Mouse (Mus musculus): ENCODE measurements around the gene Bcl2l2. TPM values are rescaled to one million over a fixed set of nuclear protein-coding genes. Genes with fewer than 3 reads are reported as not detected.

The Bcl2l2 gene
- total and polyA plus RNA-seq, 2 experiments from 2014 or later = 3.7 to 23.1 TPM

GRCm38 (mm10) chr14:54937361-54938182, 54.4 kb downstream of the Bcl2l2 start:
- H3K4me2 ChIP-seq (ENCODE audit: low read depth, low read length, poor library complexity, severe bottlenecking) = no peak overlapping the region
- no peaks in the 10 kb centered on the region for H3K36me3 ChIP-seq (ENCODE audit: insufficient read depth, low read length)
- no peaks in the 10 kb centered on the region for H3K4me1 ChIP-seq (ENCODE audit: insufficient read depth, low read length)
- H3K27me3 ChIP-seq (ENCODE audit: insufficient read depth, low read length) = no peaks in the 10 kb centered on the region
- ATAC-seq (ENCODE audit: low FRiP score) (no peak), DNase-seq (ENCODE audit: low spot score) (no peak)
- no peak overlapping the region for H3K4me3 ChIP-seq (ENCODE audit: low read depth, low read length)
- H3K9me3 ChIP-seq (ENCODE audit: low read length) = no peaks in the 10 kb centered on the region
- no peak overlapping the region for H3K27ac ChIP-seq (ENCODE audit: low read depth, low read length)
- WGBS = 91% methylated on average over 16 of the region's 16 CpGs
- TF ChIP-seq CTCF (IDR thresholded peaks at IDR 0.05) = no peak
- H3K9ac ChIP-seq (replicated peaks; ENCODE audit: low read length, poor library complexity, severe bottlenecking) = no peak overlapping the region

Other genes with a start within 250 kb of the Bcl2l2 start
- gene Gm17606, start 242.4 kb upstream of the Bcl2l2 start, total RNA-seq (2014; rRNA removed) = not detected in 2 replicates
- not detected in 2 replicates for gene Gm17606, start 242.4 kb upstream of the Bcl2l2 start, polyA plus RNA-seq (2015; fragmentation: Nextera tagmentation; extraction: Ambion mirVana)
- gene Cdh24, start 242.0 kb upstream of the Bcl2l2 start, total RNA-seq (2014; rRNA removed) = 45.3 and 49.7 TPM in 2 replicates
- gene Cdh24, start 242.0 kb upstream of the Bcl2l2 start, polyA plus RNA-seq (2015; fragmentation: Nextera tagmentation; extraction: Ambion mirVana) = 8.5 and 9.0 TPM in 2 replicates
- gene 1700123O20Rik, start 197.2 kb upstream of the Bcl2l2 start, total RNA-seq (2014; rRNA removed) = 44.2 and 46.5 TPM in 2 replicates
- 61.1 and 67.6 TPM in 2 replicates for gene 1700123O20Rik, start 197.2 kb upstream of the Bcl2l2 start, polyA plus RNA-seq (2015; fragmentation: Nextera tagmentation; extraction: Ambion mirVana)
- 118 and 122 TPM in 2 replicates for gene Acin1, start 196.4 kb upstream of the Bcl2l2 start, total RNA-seq (2014; rRNA removed)
- gene Acin1, start 196.4 kb upstream of the Bcl2l2 start, polyA plus RNA-seq (2015; fragmentation: Nextera tagmentation; extraction: Ambion mirVana) = 91.7 and 108 TPM in 2 replicates
- gene Gm29776, start 184.5 kb upstream of the Bcl2l2 start, total RNA-seq (2014; rRNA removed) = not detected in 2 replicates
- gene Gm29776, start 184.5 kb upstream of the Bcl2l2 start, polyA plus RNA-seq (2015; fragmentation: Nextera tagmentation; extraction: Ambion mirVana) = 0.07 and 0.31 TPM in 2 replicates
- not detected in 2 replicates for gene Cebpe, start 171.2 kb upstream of the Bcl2l2 start, total RNA-seq (2014; rRNA removed)
- gene Cebpe, start 171.2 kb upstream of the Bcl2l2 start, polyA plus RNA-seq (2015; fragmentation: Nextera tagmentation; extraction: Ambion mirVana) = not detected in 2 replicates
- 10.3 and 11.3 TPM in 2 replicates for gene Slc7a8, start 101.4 kb upstream of the Bcl2l2 start, total RNA-seq (2014; rRNA removed)
- gene Slc7a8, start 101.4 kb upstream of the Bcl2l2 start, polyA plus RNA-seq (2015; fragmentation: Nextera tagmentation; extraction: Ambion mirVana) = 8.8 and 9.7 TPM in 2 replicates
- gene Rnf212b, start 69.2 kb upstream of the Bcl2l2 start, total RNA-seq (2014; rRNA removed) = 0.38 TPM in 1 of 2 replicates, not detected in the other
- gene Rnf212b, start 69.2 kb upstream of the Bcl2l2 start, polyA plus RNA-seq (2015; fragmentation: Nextera tagmentation; extraction: Ambion mirVana) = not detected in 2 replicates
- 6.9 and 9.4 TPM in 2 replicates for gene Homez, start 12.4 kb upstream of the Bcl2l2 start, total RNA-seq (2014; rRNA removed)
- gene Homez, start 12.4 kb upstream of the Bcl2l2 start, polyA plus RNA-seq (2015; fragmentation: Nextera tagmentation; extraction: Ambion mirVana) = 8.0 and 9.6 TPM in 2 replicates
- 27.1 and 37.2 TPM in 2 replicates for gene Ppp1r3e, start 5.8 kb upstream of the Bcl2l2 start, total RNA-seq (2014; rRNA removed)
- gene Ppp1r3e, start 5.8 kb upstream of the Bcl2l2 start, polyA plus RNA-seq (2015; fragmentation: Nextera tagmentation; extraction: Ambion mirVana) = 2.8 and 4.1 TPM in 2 replicates
- gene Gm20521, start 64 bp downstream of the Bcl2l2 start, total RNA-seq (2014; rRNA removed) = 0.82 TPM in 1 of 2 replicates, not detected in the other
- 1.4 and 1.6 TPM in 2 replicates for gene Gm20521, start 64 bp downstream of the Bcl2l2 start, polyA plus RNA-seq (2015; fragmentation: Nextera tagmentation; extraction: Ambion mirVana)
- gene Pabpn1, start 9.1 kb downstream of the Bcl2l2 start, total RNA-seq (2014; rRNA removed) = 95.1 and 115 TPM in 2 replicates
- gene Pabpn1, start 9.1 kb downstream of the Bcl2l2 start, polyA plus RNA-seq (2015; fragmentation: Nextera tagmentation; extraction: Ambion mirVana) = 139 and 162 TPM in 2 replicates
- 495 and 558 TPM in 2 replicates for gene Slc22a17, start 29.8 kb downstream of the Bcl2l2 start, total RNA-seq (2014; rRNA removed)
- 345 TPM in 2 replicates for gene Slc22a17, start 29.8 kb downstream of the Bcl2l2 start, polyA plus RNA-seq (2015; fragmentation: Nextera tagmentation; extraction: Ambion mirVana)
- gene Efs, start 42.7 kb downstream of the Bcl2l2 start, total RNA-seq (2014; rRNA removed) = 24.0 and 41.4 TPM in 2 replicates
- 8.5 and 8.9 TPM in 2 replicates for gene Efs, start 42.7 kb downstream of the Bcl2l2 start, polyA plus RNA-seq (2015; fragmentation: Nextera tagmentation; extraction: Ambion mirVana)
- gene Il25, start 49.3 kb downstream of the Bcl2l2 start, total RNA-seq (2014; rRNA removed) = 1.1 TPM in 1 of 2 replicates, not detected in the other
- 0.38 and 0.48 TPM in 2 replicates for gene Il25, start 49.3 kb downstream of the Bcl2l2 start, polyA plus RNA-seq (2015; fragmentation: Nextera tagmentation; extraction: Ambion mirVana)
- 26.4 and 44.8 TPM in 2 replicates for gene Cmtm5, start 52.9 kb downstream of the Bcl2l2 start, total RNA-seq (2014; rRNA removed)
- 27.0 and 27.5 TPM in 2 replicates for gene Cmtm5, start 52.9 kb downstream of the Bcl2l2 start, polyA plus RNA-seq (2015; fragmentation: Nextera tagmentation; extraction: Ambion mirVana)
- 0.24 and 0.33 TPM in 2 replicates for gene Myh6, start 83.5 kb downstream of the Bcl2l2 start, total RNA-seq (2014; rRNA removed)
- 2.1 and 2.5 TPM in 2 replicates for gene Myh6, start 83.5 kb downstream of the Bcl2l2 start, polyA plus RNA-seq (2015; fragmentation: Nextera tagmentation; extraction: Ambion mirVana)
- not detected in 2 replicates for gene Gm17428, start 93.6 kb downstream of the Bcl2l2 start, total RNA-seq (2014; rRNA removed)
- not detected in 2 replicates for gene Gm17428, start 93.6 kb downstream of the Bcl2l2 start, polyA plus RNA-seq (2015; fragmentation: Nextera tagmentation; extraction: Ambion mirVana)
- 1.8 and 3.2 TPM in 2 replicates for gene Myh7, start 111.2 kb downstream of the Bcl2l2 start, total RNA-seq (2014; rRNA removed)
- 9.6 and 10.3 TPM in 2 replicates for gene Myh7, start 111.2 kb downstream of the Bcl2l2 start, polyA plus RNA-seq (2015; fragmentation: Nextera tagmentation; extraction: Ambion mirVana)
- 20.9 and 29.6 TPM in 2 replicates for gene Ngdn, start 132.1 kb downstream of the Bcl2l2 start, total RNA-seq (2014; rRNA removed)
- 44.3 and 48.1 TPM in 2 replicates for gene Ngdn, start 132.1 kb downstream of the Bcl2l2 start, polyA plus RNA-seq (2015; fragmentation: Nextera tagmentation; extraction: Ambion mirVana)
- gene Zfhx2, start 208.9 kb downstream of the Bcl2l2 start, total RNA-seq (2014; rRNA removed) = 16.4 and 18.6 TPM in 2 replicates
- 11.2 and 14.2 TPM in 2 replicates for gene Zfhx2, start 208.9 kb downstream of the Bcl2l2 start, polyA plus RNA-seq (2015; fragmentation: Nextera tagmentation; extraction: Ambion mirVana)
- gene Thtpa, start 211.4 kb downstream of the Bcl2l2 start, total RNA-seq (2014; rRNA removed) = 38.0 and 42.1 TPM in 2 replicates
- 32.5 and 35.2 TPM in 2 replicates for gene Thtpa, start 211.4 kb downstream of the Bcl2l2 start, polyA plus RNA-seq (2015; fragmentation: Nextera tagmentation; extraction: Ambion mirVana)
- 8.2 and 11.6 TPM in 2 replicates for gene Ap1g2, start 223.2 kb downstream of the Bcl2l2 start, total RNA-seq (2014; rRNA removed)
- 6.6 and 8.9 TPM in 2 replicates for gene Ap1g2, start 223.2 kb downstream of the Bcl2l2 start, polyA plus RNA-seq (2015; fragmentation: Nextera tagmentation; extraction: Ambion mirVana)
- 158 and 182 TPM in 2 replicates for gene Jph4, start 233.6 kb downstream of the Bcl2l2 start, total RNA-seq (2014; rRNA removed)
- gene Jph4, start 233.6 kb downstream of the Bcl2l2 start, polyA plus RNA-seq (2015; fragmentation: Nextera tagmentation; extraction: Ambion mirVana) = 41.7 and 45.1 TPM in 2 replicates

Measured in midbrain, postnatal 0 days (tissue).